Mouse (Mus musculus): ENCODE measurements around the gene Nkx2-9. TPM values are rescaled to one million over a fixed set of nuclear protein-coding genes. Genes with fewer than 3 reads are reported as not detected.

Gene Nkx2-9
- polyA plus RNA-seq, 1 experiment from 2014 or later = not detected

DNA sequence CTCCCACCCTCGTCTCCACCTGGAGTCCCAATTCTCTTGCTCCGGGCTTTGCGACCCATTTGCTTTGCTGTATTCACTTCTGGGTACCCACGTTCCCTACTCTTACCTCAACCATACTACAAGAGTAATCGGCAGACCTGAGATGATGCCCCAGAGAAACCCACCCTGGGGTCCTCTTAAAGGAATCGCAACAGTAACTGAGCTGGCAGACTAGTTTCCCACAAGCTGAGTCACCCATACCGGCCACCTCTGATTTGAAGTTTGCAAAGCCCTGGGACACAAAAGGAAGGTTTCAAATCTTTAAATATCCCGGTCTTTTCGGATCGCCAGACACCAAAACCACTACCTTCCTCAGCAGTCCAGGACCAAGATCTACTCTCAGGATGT is 742 bp downstream of the Nkx2-9 start:
- H3K4me2 ChIP-seq (replicated peaks; ENCODE audit: low read depth, low read length) = peak overlapping the region; percentile 42; the same call in 1 of the 2 replicates
- H3K36me3 ChIP-seq (ENCODE audit: control insufficient read depth, insufficient read depth, low read length) = no peaks in the 10 kb centered on the region
- peak; percentile 28; the same call in 1 of the 2 replicates for ATAC-seq (ENCODE audit: low FRiP score, low TSS enrichment)
- WGBS = under 1% methylated on average over 10 of the region's 10 CpGs
- H3K9ac ChIP-seq (ENCODE audit: low read depth, low read length) = no peak overlapping the region
- H3K9me3 ChIP-seq (ENCODE audit: control insufficient read depth, low read length) = no peaks in the 10 kb centered on the region
- H3K4me3 ChIP-seq (ENCODE audit: low read length) = peak overlapping the region; percentile 34
- peaks cover 89% of the 10 kb centered on the region for H3K27me3 ChIP-seq (ENCODE audit: control insufficient read depth, insufficient read depth, low read length)
- peaks cover 4% of the 10 kb centered on the region; the same call in 1 of the 2 replicates for H3K4me1 ChIP-seq (ENCODE audit: control insufficient read depth, insufficient read depth, low read length)
- H3K27ac ChIP-seq (ENCODE audit: low read depth, low read length) = no peak overlapping the region

DNA sequence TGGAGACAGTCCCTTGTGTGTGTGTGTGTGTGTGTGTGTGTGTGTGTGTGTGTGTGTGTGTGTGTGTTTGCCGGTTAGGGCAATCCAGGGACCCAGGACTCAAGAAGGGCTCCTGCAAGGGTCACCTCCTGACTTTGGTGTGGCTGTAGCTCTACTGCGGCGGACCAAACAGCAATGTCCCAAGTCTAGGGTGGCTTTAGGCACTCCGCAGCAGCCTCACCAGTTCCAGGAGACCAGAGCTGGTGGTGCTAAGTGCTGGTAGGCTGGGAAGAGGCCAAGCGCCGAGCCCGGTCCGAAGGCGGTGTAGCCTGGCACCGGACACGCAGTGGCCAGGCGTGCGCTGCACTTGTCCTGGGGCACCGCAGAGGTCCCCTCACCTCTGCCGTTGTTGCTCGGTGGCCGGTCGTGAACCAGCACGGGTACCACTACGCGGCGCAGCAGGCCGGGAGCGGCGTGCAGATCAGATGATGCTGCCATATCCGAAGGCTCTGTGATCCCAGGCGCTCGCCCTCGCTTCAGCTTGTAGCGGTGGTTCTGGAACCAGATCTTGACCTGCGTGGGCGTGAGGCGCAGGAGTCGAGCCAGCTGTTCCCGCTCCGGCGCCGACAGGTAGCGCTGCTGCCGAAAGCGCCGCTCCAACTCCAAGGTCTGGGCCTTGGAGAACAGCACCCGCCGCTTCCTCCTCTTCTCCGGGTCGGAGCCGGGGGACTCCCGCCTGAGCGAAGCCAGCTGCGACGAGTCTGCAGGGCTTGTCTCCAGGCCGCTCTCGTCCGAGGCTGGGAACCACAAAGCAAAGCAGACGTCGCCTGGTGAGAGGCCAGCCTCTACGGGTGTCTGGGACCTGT is 1.4 kb downstream of the Nkx2-9 start:
- peak overlapping the region; percentile 42 for H3K4me2 ChIP-seq (replicated peaks; ENCODE audit: low read depth, low read length)
- ATAC-seq (ENCODE audit: low FRiP score, low TSS enrichment) = peak; percentile 74
- H3K4me1 ChIP-seq (ENCODE audit: control insufficient read depth, insufficient read depth, low read length) = peaks cover 4% of the 10 kb centered on the region; the same call in 1 of the 2 replicates
- no peak overlapping the region for H3K27ac ChIP-seq (ENCODE audit: low read depth, low read length)
- peak overlapping the region; percentile 34 for H3K4me3 ChIP-seq (ENCODE audit: low read length)
- WGBS = under 1% methylated on average over 57 of the region's 57 CpGs
- no peak overlapping the region for H3K9ac ChIP-seq (ENCODE audit: low read depth, low read length)
- no peaks in the 10 kb centered on the region for H3K9me3 ChIP-seq (ENCODE audit: control insufficient read depth, low read length)
- H3K27me3 ChIP-seq (ENCODE audit: control insufficient read depth, insufficient read depth, low read length) = peaks cover 93% of the 10 kb centered on the region
- no peaks in the 10 kb centered on the region for H3K36me3 ChIP-seq (ENCODE audit: control insufficient read depth, insufficient read depth, low read length)

DNA sequence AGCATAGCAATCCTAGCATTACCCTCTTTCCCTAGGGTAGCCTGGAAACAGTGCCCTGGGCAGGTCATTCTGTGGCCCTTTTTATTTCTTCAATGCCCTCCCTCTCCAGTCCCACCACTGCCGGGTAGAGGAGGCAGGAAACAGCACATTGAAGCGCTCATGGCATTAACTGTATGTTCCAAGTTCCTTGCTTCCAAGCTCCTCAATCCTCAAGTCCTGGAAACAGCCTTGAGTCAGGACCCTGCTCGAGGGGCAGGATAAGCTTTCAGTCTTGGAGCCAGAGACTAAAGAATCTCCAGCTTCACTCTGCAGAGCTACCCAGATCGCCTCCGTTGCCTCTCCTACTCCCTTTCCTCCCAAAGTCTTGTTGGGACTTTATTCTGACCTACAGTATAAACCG is 2.2 kb downstream of the Nkx2-9 start:
- 3% methylated on average over 6 of the region's 6 CpGs for WGBS
- ATAC-seq (ENCODE audit: low FRiP score, low TSS enrichment) = no peak
- H3K4me1 ChIP-seq (ENCODE audit: control insufficient read depth, insufficient read depth, low read length) = peaks cover 4% of the 10 kb centered on the region; the same call in 1 of the 2 replicates
- no peak overlapping the region for H3K9ac ChIP-seq (ENCODE audit: low read depth, low read length)
- H3K27ac ChIP-seq (ENCODE audit: low read depth, low read length) = no peak overlapping the region
- no peak overlapping the region for H3K4me3 ChIP-seq (ENCODE audit: low read length)
- H3K27me3 ChIP-seq (ENCODE audit: control insufficient read depth, insufficient read depth, low read length) = peaks cover 86% of the 10 kb centered on the region
- H3K9me3 ChIP-seq (ENCODE audit: control insufficient read depth, low read length) = no peaks in the 10 kb centered on the region
- H3K36me3 ChIP-seq (ENCODE audit: control insufficient read depth, insufficient read depth, low read length) = no peaks in the 10 kb centered on the region
- no peak overlapping the region for H3K4me2 ChIP-seq (replicated peaks; ENCODE audit: low read depth, low read length)

DNA sequence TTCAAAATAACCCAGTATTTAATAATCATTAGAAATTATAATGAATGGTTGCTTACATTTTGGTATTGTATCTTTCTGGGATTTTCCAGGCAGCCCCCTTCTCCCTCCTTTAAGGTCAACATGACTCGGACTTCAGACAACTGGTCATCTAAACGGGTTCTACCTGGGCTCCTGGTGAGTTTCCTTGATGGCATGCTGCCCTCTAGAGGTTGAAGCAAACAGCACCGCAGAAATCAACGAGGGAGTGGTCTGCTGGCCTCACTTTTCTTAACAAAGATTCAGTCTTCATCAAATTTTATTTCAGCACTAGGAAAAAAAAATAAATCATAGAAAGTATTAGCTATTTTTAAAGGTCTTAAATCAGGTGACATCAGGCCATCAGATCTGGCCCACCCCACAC is 21.4 kb downstream of the Nkx2-9 start:
- 3% methylated on average over 4 of the region's 4 CpGs for WGBS
- Histone ChIP-seq H3K9ac (ENCODE audit: low read depth, low read length) (no peak overlapping the region), H3K9me3 (ENCODE audit: control insufficient read depth, low read length) (no peaks in the 10 kb centered on the region), H3K36me3 (ENCODE audit: control insufficient read depth, insufficient read depth, low read length) (no peaks in the 10 kb centered on the region), H3K27me3 (ENCODE audit: control insufficient read depth, insufficient read depth, low read length) (no peaks in the 10 kb centered on the region; the same call in 1 of the 2 replicates), H3K4me3 (ENCODE audit: low read length) (no peak overlapping the region), H3K4me2 (replicated peaks; ENCODE audit: low read depth, low read length) (no peak overlapping the region), H3K27ac (ENCODE audit: low read depth, low read length) (no peak overlapping the region), H3K4me1 (ENCODE audit: control insufficient read depth, insufficient read depth, low read length) (no peaks in the 10 kb centered on the region)
- ATAC-seq (ENCODE audit: low FRiP score, low TSS enrichment) = no peak

DNA sequence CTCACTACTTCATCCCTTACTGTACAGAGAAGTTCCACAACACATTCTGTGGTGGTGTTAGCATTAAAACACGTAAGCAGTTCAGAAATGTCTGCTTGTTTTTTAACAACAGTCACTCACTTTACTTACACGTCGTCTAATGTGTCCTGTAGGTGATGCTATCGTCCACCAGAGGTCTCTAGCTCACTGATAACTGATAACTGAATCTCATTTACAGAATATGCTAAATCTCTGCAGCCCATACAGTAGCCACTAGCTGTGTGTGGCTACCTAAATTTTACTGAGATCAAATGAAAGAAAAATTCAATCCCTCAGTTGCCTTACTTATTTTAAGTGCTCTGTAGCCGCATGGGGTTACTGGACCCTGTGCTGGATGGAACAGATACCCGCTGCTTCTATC is 25.3 kb downstream of the Nkx2-9 start:
- ATAC-seq (ENCODE audit: low FRiP score, low TSS enrichment) = no peak
- Histone ChIP-seq H3K9me3 (ENCODE audit: control insufficient read depth, low read length) (no peaks in the 10 kb centered on the region), H3K36me3 (ENCODE audit: control insufficient read depth, insufficient read depth, low read length) (no peaks in the 10 kb centered on the region), H3K4me2 (replicated peaks; ENCODE audit: low read depth, low read length) (no peak overlapping the region), H3K9ac (ENCODE audit: low read depth, low read length) (no peak overlapping the region), H3K27me3 (ENCODE audit: control insufficient read depth, insufficient read depth, low read length) (no peaks in the 10 kb centered on the region; the same call in 1 of the 2 replicates), H3K27ac (ENCODE audit: low read depth, low read length) (no peak overlapping the region), H3K4me3 (ENCODE audit: low read length) (no peak overlapping the region), H3K4me1 (ENCODE audit: control insufficient read depth, insufficient read depth, low read length) (no peaks in the 10 kb centered on the region)
- 27% methylated on average over 6 of the region's 6 CpGs for WGBS

Other genes with a start within 250 kb of the Nkx2-9 start
- not detected in 2 replicates for gene Nkx2-1, start 76.4 kb downstream of the Nkx2-9 start, polyA plus RNA-seq (2014; fragmentation: Nextera tagmentation; extraction: Ambion mirVana)
- gene Pax9, start 78.5 kb upstream of the Nkx2-9 start, polyA plus RNA-seq (2014; fragmentation: Nextera tagmentation; extraction: Ambion mirVana) = 0.08 TPM in 1 of 2 replicates, not detected in the other